Mouse (Mus musculus): ENCODE measurements at regions not wholly inside any gene's neighbourhood (a gene's known extent, or its start where the extent isn't known, plus 50 kb on each side); places are given as distances from the start of the nearest gene placed in this dataset.

DNA sequence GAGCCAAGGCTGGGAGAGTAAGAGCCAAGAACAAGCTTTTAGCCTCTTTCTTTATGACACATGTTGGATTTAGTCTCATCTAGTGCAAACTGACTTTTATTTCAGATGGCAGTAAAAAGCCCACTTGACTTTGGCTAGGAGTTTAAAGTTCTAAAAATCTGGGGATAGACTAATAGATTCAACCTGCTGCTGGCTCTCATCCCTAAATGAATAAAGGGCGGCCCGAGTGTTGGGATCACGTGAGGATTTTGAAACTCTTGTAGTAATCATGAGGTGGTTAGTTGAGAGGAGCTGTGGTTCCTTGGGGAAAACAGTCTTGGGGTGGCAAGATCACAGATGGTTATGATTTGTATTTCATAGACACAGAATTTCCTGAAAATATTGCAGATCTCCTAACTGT lies 975.9 kb downstream of the Robo2 start:
- no peak for TF ChIP-seq CTCF (IDR thresholded peaks at IDR 0.05; ENCODE audit: borderline replicate concordance, extremely low read depth, insufficient read depth, insufficient read length)
- no peak for TF ChIP-seq POLR2A (IDR thresholded peaks at IDR 0.05; ENCODE audit: borderline replicate concordance, extremely low read depth, insufficient read depth, insufficient read length, poor library complexity, severe bottlenecking)

Data from brain, embryonic 14.5 days (tissue).